In the genomic region with DNA sequence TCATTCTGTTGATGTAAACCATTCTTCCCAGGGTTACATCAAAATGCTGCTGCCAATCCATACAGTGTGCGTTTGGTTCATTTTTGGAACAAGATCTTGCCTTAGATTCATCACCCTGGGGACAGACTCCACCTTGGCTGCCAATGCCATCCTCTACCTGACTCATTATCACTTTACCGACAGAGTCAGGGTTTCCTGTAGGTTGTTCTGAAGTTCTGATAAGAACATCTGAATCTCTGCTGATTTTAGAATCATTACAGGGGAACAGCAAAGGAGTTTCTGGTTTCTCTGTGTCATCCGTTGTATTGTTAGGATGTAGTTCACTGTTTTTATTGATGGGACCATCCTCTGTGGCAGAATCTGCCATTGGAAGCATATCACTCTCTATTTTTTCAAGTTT, we compare ENCODE assay signal across 22 mouse cellular contexts. TPM values are rescaled to one million over a fixed set of nuclear protein-coding genes. Genes with fewer than 3 reads are reported as not detected.
"Had no signal": no experiment of that assay in that cellular context is flagged by ENCODE, and none has a peak within 500 bp of the region (broad histone marks: within the 10 kb centered on the region; RNA-seq: fewer than 3 reads in every experiment).

No protein-coding gene starts in this region.

- H3K9ac ChIP-seq: lung, embryonic 14.5 days; midbrain, embryonic 12.5 days; neural tube, embryonic 13.5 days; neural tube, embryonic 15.5 days; stomach, embryonic 15.5 days had no signal

- H3K36me3 ChIP-seq: midbrain, embryonic 12.5 days; stomach, embryonic 15.5 days had no signal

- H3K27ac ChIP-seq: midbrain, embryonic 10.5 days; midbrain, embryonic 12.5 days; neural tube, embryonic 13.5 days; neural tube, embryonic 15.5 days; stomach, embryonic 15.5 days; stomach, postnatal 0 days had no signal

- H3K9me3 ChIP-seq: midbrain, embryonic 10.5 days; midbrain, embryonic 12.5 days; neural tube, embryonic 13.5 days; neural tube, embryonic 15.5 days; stomach, embryonic 15.5 days had no signal

- H3K4me2 ChIP-seq: lung, embryonic 14.5 days; midbrain, embryonic 12.5 days; neural tube, embryonic 13.5 days; neural tube, embryonic 15.5 days; stomach, embryonic 15.5 days had no signal

- H3K27me3 ChIP-seq: midbrain, embryonic 12.5 days; neural tube, embryonic 13.5 days; neural tube, embryonic 15.5 days; stomach, embryonic 15.5 days had no signal

- H3K4me3 ChIP-seq: midbrain, embryonic 10.5 days; midbrain, embryonic 12.5 days; myocyte; neural tube, embryonic 13.5 days; neural tube, embryonic 15.5 days; stomach, embryonic 15.5 days had no signal

- DNase-seq: lung, adult 18-20 months; lung, embryonic 14.5 days; lung, postnatal 10 days; lung, postnatal 4 days; midbrain, embryonic 14.5 days; retina, postnatal 1 day; right cerebral cortex, adult 18-20 months; right cerebral cortex, postnatal 25 days; right cerebral cortex, postnatal 4 days; spleen, adult 18-20 months; thymus, adult 2 months; thymus, postnatal 25 days; thymus, postnatal 4 days had no signal

- ATAC-seq: midbrain, embryonic 16.5 days had no signal

RNA-seq across cellular contexts. Expression of gene Zc2hc1c, which starts 22.1 kb away (rescaled TPM):
- total RNA-seq: megakaryocyte-erythroid progenitor cell, adult 5-6 weeks had no signal
